Mouse (Mus musculus): ENCODE data around the gene Lrrc29.
A peak's percentile ranks its signal among the peaks of the same experiment; 100 is the strongest.

GRCm38 (mm10) chr8:105264024-105264982 lies 61.8 kb downstream of the Lrrc29 start, which contains the start of the genes Tradd and Fbxl8:
- TF ChIP-seq POLR2A (IDR thresholded peaks at IDR 0.05; ENCODE audit: low read depth, low read length) (peak; percentile 83), CTCF (IDR thresholded peaks at IDR 0.05; ENCODE audit: borderline replicate concordance, insufficient read depth, low read length) (no peak)

All from embryonic fibroblast, embryonic 13.5 days (primary cell).